Mouse (Mus musculus): ENCODE results near the gene Naa25.

GRCm38 (mm10) chr5:121493305-121493704, 95.6 kb downstream of the Naa25 start:
- TF ChIP-seq ZNF384 (IDR thresholded peaks at IDR 0.05; ENCODE audit: low read depth, low read length) = no peak
- no peak for TF ChIP-seq ZC3H11A (IDR thresholded peaks at IDR 0.05; ENCODE audit: borderline replicate concordance, low read depth, low read length)
- no peak for TF ChIP-seq HCFC1 (IDR thresholded peaks at IDR 0.05; ENCODE audit: borderline replicate concordance, insufficient read depth, low read length)
- no peak for TF ChIP-seq CHD2 (IDR thresholded peaks at IDR 0.05; ENCODE audit: low read depth, low read length)
- TF ChIP-seq MAFK (IDR thresholded peaks at IDR 0.05; ENCODE audit: insufficient read depth, low read depth, low read length) = no peak
